Mouse (Mus musculus) midbrain, embryonic 12.5 days (tissue): Measurements from ENCODE around the gene Fyn. TPM values are rescaled to one million over a fixed set of nuclear protein-coding genes. Genes with fewer than 3 reads are reported as not detected.

Experiments
- ATAC-seq: fragments of 200-750 bp; cut with Nextera tagmentation; 2 replicates; pipeline ENCODE4 v1.8.0; 2017; ENCODE audit warnings: low read depth, moderate TSS enrichment, moderate library complexity; ENCODE audit not compliant: low FRiP score
- H3K27ac ChIP-seq: fragments of 300-500 bp; sonication (generic); replicated peaks from 2 replicates; pipeline ENCODE4 v1.5.1; 2016; ENCODE audit warnings: mild to moderate bottlenecking
- H3K27me3 ChIP-seq: fragments of 300-500 bp; sonication (generic); 2 replicates; pipeline ENCODE4 v1.6.1; 2016; ENCODE audit warnings: mild to moderate bottlenecking
- H3K36me3 ChIP-seq: fragments of 300-500 bp; sonication (generic); 2 replicates; pipeline ENCODE4 v1.6.1; 2016
- H3K4me1 ChIP-seq: fragments of 300-500 bp; sonication (generic); 2 replicates; pipeline ENCODE4 v1.6.1; 2016
- H3K4me2 ChIP-seq: fragments of 300-500 bp; sonication (generic); replicated peaks from 2 replicates; pipeline ENCODE4 v1.6.1; 2016; ENCODE audit warnings: mild to moderate bottlenecking, moderate library complexity
- H3K4me3 ChIP-seq: fragments of 300-500 bp; sonication (generic); 2 replicates; pipeline ENCODE4 v1.5.1; 2016; ENCODE audit warnings: mild to moderate bottlenecking
- H3K9ac ChIP-seq: fragments of 300-500 bp; sonication (generic); replicated peaks from 2 replicates; pipeline ENCODE4 v1.6.1; 2016; ENCODE audit warnings: mild to moderate bottlenecking, moderate library complexity
- H3K9me3 ChIP-seq: fragments of 300-500 bp; sonication (generic); 2 replicates; pipeline ENCODE4 v1.6.1; 2016; ENCODE audit warnings: mild to moderate bottlenecking
- WGBS: fragments of 180-500 bp; shearing (Covaris S2); methylation state at CpG from one replicate; pipeline ENCODE4 v1.1.7; 2016; 5-methylcytosine and 5-hydroxymethylcytosine counted together
- polyA plus RNA-seq: library from polyadenylated mRNA; unstranded; fragments of >200 nt; fragmentation: Nextera tagmentation; extraction: Ambion mirVana; gene quantifications from 2 replicates; pipeline ENCODE4 v1.2.1, GENCODE M21; 2016

Gene Fyn
- polyA plus RNA-seq, 1 experiment from 2014 or later, result 52.7 TPM

DNA sequence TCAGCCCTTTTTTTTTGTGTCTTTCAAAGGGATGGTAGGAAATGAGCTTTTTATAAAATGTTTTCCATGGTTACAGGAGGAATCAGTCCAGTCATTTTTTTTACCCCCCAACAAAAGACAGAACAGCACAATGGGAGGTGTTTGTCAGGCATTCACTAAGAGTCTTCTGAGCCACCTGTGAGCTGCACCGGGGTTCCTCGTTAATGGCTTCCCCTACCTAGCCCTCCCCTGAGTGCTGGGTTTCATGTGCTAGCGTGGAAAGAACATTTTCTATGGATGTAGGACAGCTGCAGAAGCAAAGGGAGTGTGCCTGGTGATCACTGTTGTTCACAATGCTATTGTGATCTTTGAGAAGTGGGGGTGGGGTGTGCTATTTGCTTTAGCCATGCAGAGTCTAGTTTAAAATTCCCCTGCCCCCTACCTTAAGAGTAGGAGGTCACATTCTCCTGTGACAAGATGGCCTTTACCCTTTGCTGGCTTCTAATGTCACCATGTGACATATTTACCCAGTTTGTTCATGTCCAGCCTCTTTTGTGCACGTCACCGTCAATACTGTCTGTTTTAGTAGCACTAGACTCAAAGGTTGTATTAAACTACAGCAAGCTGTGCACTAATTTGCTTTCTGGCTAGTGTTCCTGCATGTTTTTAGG lies 11.2 kb downstream of the Fyn start:
- Histone ChIP-seq H3K36me3 (peaks cover 3% of the 10 kb centered on the region; the same call in 1 of the 2 replicates), H3K9ac (no peak overlapping the region), H3K4me1 (peaks cover 36% of the 10 kb centered on the region), H3K27me3 (no peaks in the 10 kb centered on the region), H3K27ac (no peak overlapping the region), H3K4me2 (no peak overlapping the region), H3K9me3 (no peaks in the 10 kb centered on the region), H3K4me3 (no peak overlapping the region)
- 0 out of 2 replicates have a peak, but pooled peaks have one; percentile 34 for ATAC-seq
- WGBS, result 35% methylated on average over 5 of the region's 5 CpGs

DNA sequence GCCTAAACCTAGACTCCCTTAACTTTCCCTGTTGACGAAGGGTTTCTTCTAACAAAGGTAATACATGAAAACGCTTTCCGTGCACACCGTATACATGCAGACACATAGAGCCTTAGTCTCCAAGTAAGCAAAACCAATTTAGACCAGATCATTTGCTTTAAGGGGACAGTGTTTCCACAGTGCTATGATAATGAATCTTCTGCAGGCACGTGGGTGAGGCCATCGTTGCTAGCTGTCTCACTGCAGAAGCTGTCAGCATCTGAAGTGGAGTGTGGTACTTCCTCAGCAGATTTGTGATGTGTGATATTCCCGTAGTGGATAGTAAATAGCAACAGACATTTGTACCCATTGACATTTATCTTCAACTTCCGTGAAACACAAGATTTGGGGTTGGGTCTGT lies 16.6 kb downstream of the Fyn start:
- Histone ChIP-seq H3K36me3 (peaks cover 3% of the 10 kb centered on the region; the same call in 1 of the 2 replicates), H3K27ac (no peak overlapping the region), H3K27me3 (no peaks in the 10 kb centered on the region), H3K9ac (no peak overlapping the region), H3K4me2 (no peak overlapping the region), H3K4me1 (peaks cover 51% of the 10 kb centered on the region), H3K9me3 (no peaks in the 10 kb centered on the region), H3K4me3 (no peak overlapping the region)
- 87% methylated on average over 8 of the region's 8 CpGs for WGBS
- ATAC-seq, result no peak

DNA sequence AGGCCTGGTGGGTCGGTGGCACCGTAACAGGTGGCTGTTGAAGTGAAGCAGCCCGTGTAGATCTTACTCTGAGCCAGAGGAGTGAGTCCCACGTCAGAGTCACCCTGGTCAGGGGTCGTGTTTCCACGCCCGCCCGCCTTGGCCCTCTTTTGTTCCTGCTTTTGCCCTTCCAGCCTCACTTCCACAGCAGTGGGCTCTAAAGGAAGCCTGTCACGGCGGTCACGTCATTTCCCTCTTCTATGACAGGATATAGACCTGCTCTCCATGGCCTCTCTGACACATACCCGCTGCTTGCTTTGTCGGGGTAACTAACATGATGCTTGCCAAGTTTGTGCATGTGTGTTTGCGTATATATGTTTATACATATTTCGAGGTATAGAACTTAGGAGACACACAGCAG lies 17.5 kb downstream of the Fyn start:
- ATAC-seq, result no peak
- WGBS, result 61% methylated on average over 15 of the region's 15 CpGs
- Histone ChIP-seq H3K9ac (no peak overlapping the region), H3K4me1 (peaks cover 50% of the 10 kb centered on the region), H3K9me3 (no peaks in the 10 kb centered on the region), H3K4me3 (no peak overlapping the region), H3K4me2 (no peak overlapping the region), H3K36me3 (no peaks in the 10 kb centered on the region; the same call in 1 of the 2 replicates), H3K27me3 (no peaks in the 10 kb centered on the region), H3K27ac (no peak overlapping the region)

DNA sequence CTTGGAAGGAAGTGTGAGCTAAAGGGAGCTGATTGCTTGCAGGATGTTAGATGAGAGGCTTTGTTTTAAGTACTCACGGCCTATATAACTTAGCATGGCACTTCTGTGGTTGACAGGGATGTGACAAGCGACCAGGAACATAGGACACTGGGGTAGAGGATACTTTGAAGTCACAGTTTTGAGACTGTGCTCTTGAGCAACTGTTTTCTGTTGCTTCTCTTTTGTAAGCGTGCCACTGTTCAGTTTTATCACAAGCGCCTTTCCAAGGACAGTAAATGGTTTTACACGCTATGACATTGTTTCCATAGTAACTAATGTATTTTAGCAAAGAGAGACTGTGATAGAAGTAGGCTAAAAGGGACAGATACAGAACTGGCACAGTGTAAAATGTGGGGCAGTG lies 18.4 kb downstream of the Fyn start:
- peaks cover 6% of the 10 kb centered on the region for H3K36me3 ChIP-seq
- H3K9ac ChIP-seq, result no peak overlapping the region
- H3K27me3 ChIP-seq, result no peaks in the 10 kb centered on the region
- H3K4me3 ChIP-seq, result no peak overlapping the region
- ATAC-seq, result no peak
- H3K4me2 ChIP-seq, result no peak overlapping the region
- H3K27ac ChIP-seq, result no peak overlapping the region
- H3K9me3 ChIP-seq, result no peaks in the 10 kb centered on the region
- 76% methylated on average over 5 of the region's 5 CpGs for WGBS
- H3K4me1 ChIP-seq, result peaks cover 47% of the 10 kb centered on the region

DNA sequence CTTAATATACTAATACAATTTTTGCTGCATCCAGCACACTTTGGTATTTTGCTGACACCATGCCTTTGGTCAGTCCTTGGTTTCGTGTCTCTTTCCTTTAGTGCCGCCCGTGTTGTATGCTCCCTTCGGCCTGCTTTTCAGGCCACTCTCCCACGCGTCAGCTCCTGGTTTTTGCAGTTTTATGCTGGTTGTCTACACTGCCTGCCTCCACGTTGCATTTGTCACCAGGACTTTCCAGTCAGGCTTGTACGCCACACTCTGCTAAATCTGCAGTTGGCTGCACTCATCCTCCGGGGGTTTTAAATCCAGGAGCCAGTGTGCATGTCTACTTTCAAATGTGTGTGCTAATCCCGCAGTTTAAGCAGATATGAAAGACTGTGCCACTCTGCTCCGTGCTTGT lies 18.9 kb downstream of the Fyn start:
- Histone ChIP-seq H3K27ac (no peak overlapping the region), H3K4me1 (peaks cover 46% of the 10 kb centered on the region)
- 80% methylated on average over 11 of the region's 11 CpGs for WGBS

DNA sequence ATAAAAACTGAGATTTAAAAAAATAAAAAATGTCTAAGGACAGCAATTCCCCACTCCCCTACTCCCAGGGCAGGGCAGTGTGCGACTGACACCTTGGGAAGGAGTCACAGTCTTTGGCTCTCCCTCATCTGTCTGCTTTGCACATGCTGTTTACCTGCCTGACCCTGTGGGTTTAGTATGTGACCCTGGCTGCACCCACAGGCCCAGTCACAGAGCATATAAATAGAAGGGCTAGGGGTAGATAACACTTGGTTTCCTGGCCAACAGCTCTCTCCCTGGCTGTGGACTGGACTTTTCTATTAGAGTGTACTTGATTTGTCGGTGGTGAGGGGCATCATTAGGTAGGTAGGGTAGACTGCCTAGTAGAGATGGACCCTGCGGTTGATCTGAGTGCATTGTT lies 19.5 kb downstream of the Fyn start:
- no peaks in the 10 kb centered on the region for H3K9me3 ChIP-seq
- H3K27me3 ChIP-seq, result no peaks in the 10 kb centered on the region
- no peak for ATAC-seq
- no peak overlapping the region for H3K4me2 ChIP-seq
- peaks cover 6% of the 10 kb centered on the region for H3K36me3 ChIP-seq
- peaks cover 43% of the 10 kb centered on the region for H3K4me1 ChIP-seq
- no peak overlapping the region for H3K9ac ChIP-seq
- H3K4me3 ChIP-seq, result no peak overlapping the region
- no peak overlapping the region for H3K27ac ChIP-seq
- 86% methylated on average over 3 of the region's 3 CpGs for WGBS

More for the DNA sequence above, 18.9 kb downstream of the Fyn start:
- no peak overlapping the region for H3K4me3 ChIP-seq
- peaks cover 6% of the 10 kb centered on the region for H3K36me3 ChIP-seq
- H3K9ac ChIP-seq, result no peak overlapping the region
- H3K4me2 ChIP-seq, result no peak overlapping the region
- no peak for ATAC-seq
- H3K27me3 ChIP-seq, result no peaks in the 10 kb centered on the region
- H3K9me3 ChIP-seq, result no peaks in the 10 kb centered on the region

DNA sequence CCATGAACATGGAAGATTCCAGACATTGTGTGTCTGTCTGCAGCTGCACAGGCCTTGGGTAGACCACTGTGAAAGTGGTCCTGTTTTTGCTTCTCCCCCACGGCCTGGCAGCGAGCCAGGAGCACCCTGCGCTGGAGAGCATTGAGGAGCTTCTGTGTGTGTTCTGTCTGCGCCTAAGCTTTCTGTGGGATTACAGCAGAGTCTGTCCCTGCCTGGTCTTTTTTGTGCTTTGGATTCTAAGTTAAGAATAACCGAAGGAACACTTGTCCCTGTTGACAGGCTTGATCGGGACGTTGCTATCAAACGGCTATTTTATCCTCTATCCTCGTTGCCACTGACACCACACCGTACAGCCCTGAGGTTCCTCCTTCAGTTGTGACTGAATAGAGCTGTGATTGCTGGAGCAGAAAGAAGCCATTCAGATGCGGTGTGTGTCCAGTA lies 20.8 kb downstream of the Fyn start:
- H3K27me3 ChIP-seq, result no peaks in the 10 kb centered on the region
- no peak overlapping the region for H3K9ac ChIP-seq
- WGBS, result 63% methylated on average over 11 of the region's 11 CpGs
- H3K4me3 ChIP-seq, result no peak overlapping the region
- peaks cover 41% of the 10 kb centered on the region for H3K4me1 ChIP-seq
- H3K4me2 ChIP-seq, result no peak overlapping the region
- no peaks in the 10 kb centered on the region for H3K9me3 ChIP-seq
- peak overlapping the region; percentile 49; the same call in 1 of the 2 replicates for H3K27ac ChIP-seq
- peaks cover 6% of the 10 kb centered on the region for H3K36me3 ChIP-seq
- ATAC-seq, result no peak

DNA sequence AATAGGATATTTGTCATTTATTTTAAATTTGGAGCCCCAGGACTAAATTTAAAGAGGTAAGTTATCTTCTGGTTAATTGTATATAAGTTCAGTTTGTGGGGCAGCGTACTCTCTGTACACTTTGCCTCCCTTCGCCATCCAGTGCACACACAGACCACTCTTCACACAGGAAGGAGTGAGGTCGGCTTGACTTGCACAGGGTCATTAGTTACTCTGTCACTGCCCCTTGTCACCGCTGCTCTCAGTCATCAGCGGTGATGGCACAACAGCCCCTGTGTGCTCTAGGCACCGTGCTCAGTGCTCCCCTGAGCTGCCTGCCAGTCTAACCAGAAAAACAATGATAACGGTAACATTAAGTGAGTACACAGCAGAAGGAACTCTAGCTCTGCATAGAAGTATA lies 21.9 kb downstream of the Fyn start:
- ATAC-seq, result no peak
- Histone ChIP-seq H3K4me2 (no peak overlapping the region), H3K27ac (no peak overlapping the region), H3K9me3 (no peaks in the 10 kb centered on the region), H3K4me1 (peaks cover 35% of the 10 kb centered on the region), H3K27me3 (no peaks in the 10 kb centered on the region), H3K36me3 (peaks cover 14% of the 10 kb centered on the region), H3K4me3 (no peak overlapping the region), H3K9ac (no peak overlapping the region)
- WGBS, result 96% methylated on average over 7 of the region's 7 CpGs

DNA sequence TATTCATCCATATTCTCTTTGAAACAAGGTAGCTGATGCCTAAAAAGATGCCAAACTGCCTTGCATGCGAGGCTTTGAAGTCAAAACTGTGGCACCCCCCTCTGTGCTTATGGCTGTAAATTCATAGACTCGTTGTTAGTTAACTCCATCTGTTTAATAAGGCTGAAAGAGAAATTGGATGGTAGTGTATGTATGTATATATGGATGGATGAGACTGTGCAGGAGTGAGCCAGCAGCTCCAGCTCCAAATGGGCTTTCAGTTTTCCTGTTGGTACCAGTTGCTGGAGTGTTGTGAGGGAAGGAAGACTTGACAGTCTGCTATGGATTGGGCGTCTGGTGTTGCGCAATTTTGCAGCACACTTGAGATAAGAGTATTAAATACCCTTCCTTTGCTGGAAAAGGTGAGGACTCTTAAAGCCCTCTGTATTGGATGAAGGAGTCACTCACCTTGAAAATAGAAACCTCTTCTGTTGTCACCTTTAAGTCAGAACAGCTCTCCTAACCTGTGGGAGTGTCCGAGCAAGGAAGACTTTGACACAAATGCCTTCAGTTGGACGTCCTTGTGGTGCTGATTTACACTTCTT lies 24.3 kb downstream of the Fyn start:
- 88% methylated on average over 6 of the region's 6 CpGs for WGBS
- Histone ChIP-seq H3K4me2 (no peak overlapping the region), H3K9ac (no peak overlapping the region), H3K36me3 (peaks cover 24% of the 10 kb centered on the region), H3K27ac (no peak overlapping the region), H3K9me3 (no peaks in the 10 kb centered on the region), H3K4me1 (peaks cover 13% of the 10 kb centered on the region), H3K4me3 (no peak overlapping the region), H3K27me3 (no peaks in the 10 kb centered on the region)
- no peak for ATAC-seq

DNA sequence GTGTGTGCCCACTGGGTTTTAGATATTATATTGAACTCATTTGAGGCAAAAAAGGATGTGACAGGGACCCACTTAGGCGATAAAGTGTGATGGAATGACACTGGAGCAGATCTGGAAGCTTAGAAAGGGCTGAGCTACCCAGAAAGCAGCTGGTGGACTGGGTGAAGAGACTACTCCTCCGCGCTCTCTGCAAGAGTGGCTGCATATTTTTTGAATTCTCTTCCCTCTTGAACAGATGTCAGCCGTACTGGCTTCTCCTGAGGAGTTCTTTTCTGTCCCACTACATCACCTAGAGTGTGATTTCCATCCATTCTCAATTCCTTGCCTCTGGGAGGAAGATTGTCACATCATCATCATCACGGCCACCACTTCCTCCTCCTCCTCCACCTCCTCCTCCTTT lies 26.9 kb downstream of the Fyn start:
- Histone ChIP-seq H3K4me1 (no peaks in the 10 kb centered on the region), H3K36me3 (peaks cover 33% of the 10 kb centered on the region)
- 95% methylated on average over 5 of the region's 5 CpGs for WGBS

DNA sequence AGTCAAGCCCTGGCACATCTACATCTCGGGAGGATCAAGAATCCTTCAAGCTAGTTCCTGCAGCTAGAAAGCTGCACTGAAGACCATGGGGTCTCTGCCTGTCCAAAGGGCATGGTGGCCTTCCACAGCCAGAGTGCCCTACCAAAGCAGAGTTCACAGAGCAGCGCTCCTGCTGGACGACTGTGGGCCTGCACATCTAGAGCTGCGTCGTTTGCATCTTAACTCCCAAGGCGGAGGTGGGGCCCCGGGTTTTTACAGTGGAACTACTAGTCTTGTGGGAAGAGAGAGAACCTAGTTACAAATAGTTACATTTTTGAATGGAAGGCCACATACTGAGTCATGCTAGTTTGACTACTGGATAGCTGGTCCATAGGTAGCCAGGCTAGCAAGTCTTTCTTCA lies 30.3 kb downstream of the Fyn start:
- Histone ChIP-seq H3K36me3 (peaks cover 44% of the 10 kb centered on the region), H3K4me1 (no peaks in the 10 kb centered on the region), H3K4me2 (no peak overlapping the region)

More for the DNA sequence above, 26.9 kb downstream of the Fyn start:
- Histone ChIP-seq H3K4me2 (no peak overlapping the region), H3K4me3 (no peak overlapping the region), H3K9ac (no peak overlapping the region), H3K27me3 (no peaks in the 10 kb centered on the region), H3K9me3 (no peaks in the 10 kb centered on the region), H3K27ac (no peak overlapping the region)
- ATAC-seq, result no peak

DNA sequence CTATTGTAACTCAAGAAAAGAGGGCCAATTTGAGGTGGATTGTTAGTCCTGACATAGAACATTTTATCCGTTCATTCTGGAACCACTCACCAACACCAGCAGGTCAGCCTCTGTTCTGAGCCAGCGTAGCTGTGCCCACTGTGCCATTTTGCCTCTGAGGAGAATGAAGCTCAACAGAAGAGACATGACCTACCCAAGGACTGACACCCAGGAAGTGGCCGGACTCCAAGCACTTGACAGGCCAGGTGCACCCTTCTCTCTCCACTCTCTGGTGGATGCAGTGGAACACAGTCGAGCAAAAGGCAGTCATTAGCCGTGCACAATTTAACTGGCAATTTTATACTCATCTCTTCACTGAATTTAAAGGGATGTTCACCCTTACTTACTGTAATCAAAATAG lies 31.5 kb downstream of the Fyn start:
- Histone ChIP-seq H3K27me3 (no peaks in the 10 kb centered on the region), H3K4me1 (no peaks in the 10 kb centered on the region), H3K9me3 (no peaks in the 10 kb centered on the region), H3K4me3 (no peak overlapping the region), H3K36me3 (peaks cover 39% of the 10 kb centered on the region), H3K9ac (no peak overlapping the region), H3K4me2 (no peak overlapping the region), H3K27ac (no peak overlapping the region)
- WGBS, result 93% methylated on average over 5 of the region's 5 CpGs
- no peak for ATAC-seq

More for the DNA sequence above, 30.3 kb downstream of the Fyn start:
- H3K9ac ChIP-seq, result no peak overlapping the region
- H3K9me3 ChIP-seq, result no peaks in the 10 kb centered on the region
- WGBS, result 76% methylated on average over 7 of the region's 7 CpGs
- no peak for ATAC-seq
- no peak overlapping the region for H3K27ac ChIP-seq
- no peaks in the 10 kb centered on the region for H3K27me3 ChIP-seq
- H3K4me3 ChIP-seq, result no peak overlapping the region
